Mouse (Mus musculus): ENCODE data around the gene Taf3. TPM values are rescaled to one million over a fixed set of nuclear protein-coding genes. Genes with fewer than 3 reads are reported as not detected.

Taf3 gene
- 10 to 100 TPM; 11.8 to 12.1 TPM for total RNA-seq (2021)
- long read RNA-seq, experiment 1, partial matches to known transcripts, result 1 of 3 reads
- long read RNA-seq, experiment 1, other reads (novel, unspliced or antisense), result 2 of 3 reads
- long read RNA-seq, experiment 2, full-length matches to known transcripts, result 1 of 1 reads
- long read RNA-seq, experiment 2, partial matches to known transcripts, result 0 of 1 reads
- long read RNA-seq, experiment 2, other reads (novel, unspliced or antisense), result 0 of 1 reads

DNA sequence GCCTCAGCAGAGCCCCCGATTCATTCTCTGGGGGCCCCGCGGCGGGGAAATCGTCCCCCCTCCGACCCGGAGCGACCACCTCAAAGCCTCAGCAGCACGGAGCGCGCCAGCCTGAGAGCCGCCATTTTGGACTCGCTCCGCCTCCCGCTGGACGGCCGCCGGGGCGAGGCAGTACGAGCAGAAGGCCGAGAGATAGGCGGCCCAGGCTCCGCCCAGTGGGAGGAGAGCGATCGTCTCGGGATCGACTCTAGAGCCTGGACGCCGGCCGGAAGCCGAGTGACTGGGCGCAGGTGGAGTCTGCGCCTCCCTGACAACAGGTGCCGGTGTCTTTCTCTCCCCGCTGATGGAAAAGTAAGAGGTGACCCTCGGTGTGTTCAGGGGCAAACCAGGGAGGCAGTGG is at the start of gene Taf3:
TSS of gene Taf3 (minus strand) at position 136 of the 400 bp plus-strand sequence.
- peak; percentile 96 to 97 for DNase-seq

DNA sequence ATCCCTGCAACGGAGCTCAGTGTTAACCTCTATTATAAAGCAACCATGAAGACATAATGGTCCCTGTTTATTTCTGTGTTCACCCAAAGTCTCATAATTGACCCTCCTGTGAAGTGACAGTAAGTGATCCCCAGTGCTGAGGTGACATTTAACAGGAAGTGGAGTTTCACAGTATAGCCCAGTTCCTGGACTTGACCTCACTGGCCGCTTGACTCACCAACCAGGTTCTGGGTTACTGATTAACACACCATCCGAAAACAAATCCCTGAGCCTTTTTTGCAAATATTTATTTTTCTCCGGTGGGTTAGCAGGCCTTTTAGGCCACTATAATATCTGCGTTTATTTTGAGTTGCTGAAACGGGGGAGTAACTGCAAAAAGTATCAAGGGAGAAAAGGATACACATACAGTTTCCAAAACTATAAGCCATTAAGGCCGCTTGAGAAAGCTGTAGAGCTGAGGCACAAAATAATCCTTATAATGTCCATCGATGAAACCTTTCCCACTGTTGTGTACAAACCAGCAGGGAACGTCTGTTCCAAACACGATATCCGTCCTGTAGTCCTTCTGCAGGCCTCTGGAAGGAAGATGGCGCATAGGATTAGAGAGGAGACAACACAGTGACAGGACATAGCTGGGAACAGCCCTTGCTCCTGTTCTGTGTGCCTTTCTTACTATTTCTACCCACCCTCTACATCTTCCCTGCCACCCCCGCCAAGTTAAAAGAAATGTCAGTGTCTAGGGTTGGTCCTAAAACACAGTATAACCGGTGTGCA is 46.1 kb upstream of the Taf3 start:
- no peak for DNase-seq

DNA sequence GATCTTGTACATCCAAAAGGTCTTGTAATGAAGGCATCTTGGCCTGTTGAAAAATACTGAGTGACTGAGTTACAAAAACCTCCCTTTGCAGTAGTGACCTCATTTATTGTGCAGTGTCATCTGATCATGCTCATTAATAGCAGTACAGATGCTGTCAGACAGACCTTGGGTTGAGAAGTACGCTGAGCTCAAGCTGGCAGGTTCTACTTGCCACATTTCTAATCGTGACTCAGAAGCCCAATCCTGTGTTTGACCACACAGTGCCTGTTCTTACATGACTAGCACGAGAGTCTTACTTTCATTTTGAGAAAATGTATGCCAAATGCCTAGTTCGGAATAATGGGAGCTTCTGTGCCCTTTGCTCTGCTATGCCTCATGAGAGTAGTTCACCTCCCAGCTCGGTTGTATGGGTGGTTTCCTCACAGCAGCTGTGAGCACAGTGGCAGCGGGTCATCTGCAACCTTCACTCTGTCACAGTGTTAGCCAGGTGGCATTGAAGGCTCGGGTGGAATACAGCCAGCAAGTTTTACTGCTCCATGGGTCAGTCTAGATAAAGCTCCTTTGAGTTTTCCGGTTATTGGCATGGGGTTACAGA is 39.0 kb upstream of the Taf3 start:
- peak; percentile 20 to 42 for DNase-seq

DNA sequence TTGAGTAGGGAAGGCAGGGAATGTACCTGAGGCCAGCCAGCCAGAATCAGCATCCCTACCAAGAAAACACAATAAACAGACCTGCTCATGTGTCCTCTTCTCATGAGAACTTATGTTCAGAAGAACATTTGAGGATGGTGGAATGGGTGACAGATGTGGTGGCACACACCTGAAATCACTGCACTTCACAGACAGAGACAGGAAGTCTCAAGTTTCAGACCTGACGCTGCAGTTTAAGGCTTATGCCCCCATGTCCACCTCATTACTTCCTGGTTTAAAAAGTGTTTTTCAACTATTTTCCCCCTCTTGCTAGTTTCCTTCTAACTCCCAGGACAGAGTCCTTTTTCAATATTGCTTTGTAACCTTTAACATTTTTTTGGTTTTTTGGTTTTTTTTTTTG is 34.3 kb upstream of the Taf3 start:
- no peak for DNase-seq

DNA sequence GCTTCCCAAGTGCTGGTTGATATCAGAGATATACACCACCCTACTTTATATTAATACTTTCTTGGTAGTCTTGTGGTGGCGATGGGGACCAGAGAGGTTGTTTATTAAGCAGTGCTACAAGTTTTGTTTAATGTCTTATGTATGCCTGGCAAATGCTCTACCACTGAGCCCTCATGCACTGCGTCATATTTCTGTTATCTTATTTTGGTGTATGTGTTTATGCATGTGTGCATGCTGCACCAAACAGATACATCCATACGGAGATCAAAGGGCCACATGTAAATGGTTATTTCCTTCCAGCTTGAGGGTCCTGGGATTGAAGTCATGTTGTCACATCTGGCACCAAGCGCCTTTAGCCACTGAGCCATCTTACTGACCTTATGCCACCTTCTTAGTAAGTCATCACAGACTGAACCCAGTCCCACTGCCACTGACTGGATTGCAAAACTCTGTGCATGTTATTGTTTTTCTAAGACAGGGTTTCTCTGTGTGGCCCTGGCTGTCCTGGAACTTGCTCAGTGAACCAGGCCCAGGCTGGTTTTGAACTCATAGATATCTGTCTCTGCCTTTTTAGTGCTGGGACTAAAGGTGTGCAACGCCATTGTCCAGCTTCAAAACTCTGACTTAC is 33.2 kb upstream of the Taf3 start:
- no peak for DNase-seq

DNA sequence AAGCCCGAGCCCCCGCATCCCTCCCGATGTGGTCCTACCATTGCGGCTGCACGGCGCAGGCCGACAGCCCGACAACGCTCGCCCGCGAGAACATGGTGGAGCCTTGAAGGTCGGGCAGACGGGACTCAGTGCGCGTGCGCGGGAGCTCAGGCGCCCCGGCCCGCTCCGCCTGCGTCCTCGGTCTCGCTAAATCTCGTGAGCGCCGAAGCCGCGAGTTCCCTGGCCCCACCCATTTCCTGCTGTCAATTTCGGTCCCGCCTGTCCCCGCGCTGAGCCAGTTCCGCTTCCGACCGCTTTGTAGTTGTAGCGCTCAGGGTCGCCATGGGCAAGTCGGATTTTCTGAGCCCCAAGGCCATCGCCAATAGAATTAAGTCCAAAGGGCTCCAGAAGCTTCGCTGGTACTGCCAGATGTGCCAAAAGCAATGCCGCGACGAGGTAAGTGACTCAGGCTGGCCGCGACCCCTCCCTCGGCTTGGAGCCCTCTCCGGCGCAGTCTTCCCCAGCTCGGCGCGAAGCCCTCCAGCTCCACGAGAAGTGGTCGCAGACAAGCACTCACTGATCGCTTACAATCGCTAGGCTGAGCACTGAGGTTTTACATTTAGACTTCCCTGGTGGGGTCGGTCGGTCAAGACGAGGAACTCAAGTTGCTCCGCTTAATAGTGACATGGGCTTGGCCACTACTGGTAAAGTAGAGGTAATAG is 32.1 kb upstream of the Taf3 start, which contains the start of the genes Atp5c1 and Kin:
TSS of gene Atp5c1 (minus strand) at position 201 of the 701 bp plus-strand sequence.
TSS of gene Kin (plus strand) at position 284 of the 701 bp plus-strand sequence.
- DNase-seq, result peak; percentile 97 to 98

DNA sequence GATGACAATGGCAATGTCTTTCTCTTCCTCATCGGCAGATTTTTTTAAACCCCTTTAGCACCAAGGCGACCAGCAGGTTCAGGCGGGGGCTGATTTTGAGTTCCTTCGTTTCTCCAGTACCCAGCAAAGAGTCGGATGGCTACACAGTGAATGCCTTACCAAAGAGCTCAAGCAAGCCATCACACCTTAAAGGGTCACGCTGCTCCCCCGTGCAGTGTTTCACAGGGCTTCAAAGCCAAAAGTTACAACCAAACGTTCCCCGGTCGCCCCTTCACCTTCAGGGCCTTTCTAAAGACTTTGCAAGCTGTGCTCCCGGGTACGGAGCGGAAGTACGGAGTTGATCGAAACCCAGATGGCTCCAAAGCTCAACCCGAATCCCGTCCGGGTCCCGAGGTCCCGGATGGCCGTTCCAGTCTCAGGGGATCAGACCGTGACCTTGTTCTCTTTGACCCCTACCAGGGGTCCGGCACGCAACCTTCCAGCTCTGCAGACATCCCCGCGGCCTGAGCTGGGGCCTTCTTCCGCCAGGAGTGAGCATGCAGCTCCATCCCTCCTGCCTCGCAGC is 31.4 kb upstream of the Taf3 start:
- DNase-seq, result no peak

DNA sequence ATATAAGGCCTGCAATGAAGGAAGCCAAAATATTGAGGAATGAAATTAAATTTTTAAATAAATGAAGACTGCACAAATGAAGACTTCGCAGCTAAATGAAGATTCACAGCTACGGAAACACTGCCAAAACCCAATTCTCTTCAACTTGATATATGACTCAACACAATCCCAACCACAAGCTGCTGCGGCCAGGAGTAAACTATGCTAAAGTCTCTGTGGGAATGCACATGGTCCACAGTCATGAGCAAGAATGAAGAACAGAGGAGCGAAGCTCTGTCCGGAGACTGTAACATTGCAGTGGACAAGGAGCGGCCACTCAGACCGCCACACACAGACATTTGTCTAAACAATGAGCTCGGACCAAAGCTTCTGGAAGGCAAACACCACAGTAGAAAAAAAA is 28.3 kb upstream of the Taf3 start:
- DNase-seq, result no peak

DNA sequence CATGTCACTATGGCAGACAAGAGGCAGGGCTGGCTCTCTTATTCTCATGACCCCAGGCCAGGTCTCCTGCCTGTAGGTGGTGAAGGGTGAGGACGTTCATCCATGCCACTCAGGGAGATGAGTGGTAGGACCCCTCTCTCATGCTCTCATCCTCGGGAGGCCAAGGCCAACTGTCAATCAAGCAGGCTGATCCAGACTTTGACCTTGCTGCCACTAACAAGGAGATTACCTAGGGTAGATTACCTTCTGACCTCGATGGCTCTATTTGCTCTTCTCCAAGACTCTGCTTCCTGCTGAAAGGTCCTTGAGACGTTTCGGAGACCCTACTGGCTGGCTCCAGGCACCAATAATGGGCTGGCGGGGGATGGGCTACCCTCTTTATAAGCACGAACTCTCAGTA is 26.1 kb upstream of the Taf3 start:
- DNase-seq, result no peak

DNA sequence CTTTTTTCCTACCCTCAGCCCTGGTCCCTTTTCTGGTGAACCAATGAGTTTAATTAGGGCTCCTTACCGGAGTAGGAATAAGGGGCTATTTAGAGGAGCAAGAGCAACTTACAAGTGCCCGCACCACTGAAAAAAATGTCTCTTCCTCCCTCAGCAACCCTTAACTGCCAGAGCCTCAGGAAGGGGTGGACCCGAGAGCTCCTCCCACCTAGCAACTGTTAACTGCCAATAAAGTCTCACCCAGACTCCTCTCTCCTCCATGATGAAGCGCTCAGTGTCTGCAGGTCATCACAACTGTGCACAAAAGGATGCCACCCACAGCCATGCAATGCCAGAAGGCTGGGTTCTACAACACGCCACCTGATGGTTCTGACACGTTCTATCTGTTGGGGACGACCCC is 23.4 kb upstream of the Taf3 start:
- DNase-seq, result no peak

DNA sequence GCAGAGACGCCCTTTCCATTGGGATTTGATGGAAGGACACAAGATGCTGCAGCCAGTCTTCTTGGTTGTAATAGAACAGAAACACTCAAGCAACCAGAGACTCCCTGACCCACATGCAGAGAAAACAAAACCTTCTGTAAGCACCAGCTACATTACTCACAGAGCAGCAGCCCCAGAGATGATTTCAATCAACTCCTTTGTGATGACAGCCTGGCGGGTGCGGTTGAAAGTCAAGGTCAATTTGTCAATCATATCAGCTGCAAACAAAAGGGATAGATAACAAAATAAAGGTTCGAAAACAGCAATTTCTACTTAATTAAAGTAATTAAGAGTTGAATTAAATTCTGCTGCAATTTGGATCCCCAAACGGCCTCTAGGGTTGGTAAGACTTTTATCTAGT is 10.4 kb upstream of the Taf3 start:
- DNase-seq, result peak; percentile 48 to 61

DNA sequence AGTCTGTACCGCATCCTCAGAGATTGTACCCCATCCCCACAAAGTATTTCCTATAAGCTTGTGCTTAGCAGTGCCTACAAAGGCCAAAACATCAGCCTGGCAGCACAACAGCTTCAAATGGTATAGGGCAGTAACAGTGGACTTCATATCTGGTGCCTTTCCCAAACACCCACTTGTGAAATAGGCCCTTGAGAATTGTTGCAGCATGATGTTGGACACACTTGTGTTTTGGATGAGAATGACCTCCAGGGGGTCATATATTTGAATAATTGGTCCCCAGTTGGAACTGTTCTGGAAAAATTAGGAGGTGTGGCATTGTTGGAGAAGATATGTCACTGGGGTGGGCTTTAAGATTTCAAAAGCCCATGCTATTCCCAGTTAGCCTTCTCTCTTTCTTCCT is 3.6 kb upstream of the Taf3 start:
- peak in 1 of 2 experiments; percentile 23 for DNase-seq

DNA sequence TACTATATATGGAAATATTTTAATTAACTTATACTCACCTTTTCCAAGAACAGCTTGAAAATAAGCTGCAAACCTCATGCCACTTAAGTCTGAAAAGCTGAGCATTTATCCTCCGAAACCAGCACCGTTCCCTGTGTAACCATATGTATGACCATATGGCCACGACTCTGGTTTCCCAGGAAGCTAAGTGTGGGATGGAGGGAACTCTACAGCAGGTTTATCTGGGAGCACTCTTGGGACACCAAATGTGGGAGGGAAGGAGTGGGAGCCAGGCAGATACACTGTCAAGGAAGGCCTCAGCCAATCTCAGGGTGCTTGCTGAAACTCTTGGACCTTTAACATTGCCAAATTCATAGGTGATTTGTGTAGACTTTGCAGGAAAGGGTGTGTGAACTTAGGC is 2.5 kb upstream of the Taf3 start:
- no peak for DNase-seq

DNA sequence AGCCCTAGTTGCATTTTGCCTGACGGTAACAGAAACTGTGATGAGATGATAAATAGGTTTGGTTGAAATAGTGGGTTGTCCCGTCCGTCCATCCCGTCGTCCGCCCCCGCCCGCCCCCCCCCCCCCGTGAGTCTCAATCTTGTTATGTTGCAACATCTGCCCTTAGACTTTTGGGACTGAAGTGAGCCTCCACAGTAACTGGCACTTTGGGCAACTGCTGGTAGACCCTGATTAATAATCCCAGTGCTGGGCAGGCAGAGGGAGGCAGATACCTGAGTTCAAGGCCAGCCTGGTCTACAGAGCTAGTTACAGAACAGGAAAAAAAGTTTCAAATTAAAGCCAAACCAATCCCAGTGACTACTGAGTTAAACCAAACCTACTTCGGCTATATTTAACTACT is 1.1 kb upstream of the Taf3 start:
- DNase-seq, result no peak

DNA sequence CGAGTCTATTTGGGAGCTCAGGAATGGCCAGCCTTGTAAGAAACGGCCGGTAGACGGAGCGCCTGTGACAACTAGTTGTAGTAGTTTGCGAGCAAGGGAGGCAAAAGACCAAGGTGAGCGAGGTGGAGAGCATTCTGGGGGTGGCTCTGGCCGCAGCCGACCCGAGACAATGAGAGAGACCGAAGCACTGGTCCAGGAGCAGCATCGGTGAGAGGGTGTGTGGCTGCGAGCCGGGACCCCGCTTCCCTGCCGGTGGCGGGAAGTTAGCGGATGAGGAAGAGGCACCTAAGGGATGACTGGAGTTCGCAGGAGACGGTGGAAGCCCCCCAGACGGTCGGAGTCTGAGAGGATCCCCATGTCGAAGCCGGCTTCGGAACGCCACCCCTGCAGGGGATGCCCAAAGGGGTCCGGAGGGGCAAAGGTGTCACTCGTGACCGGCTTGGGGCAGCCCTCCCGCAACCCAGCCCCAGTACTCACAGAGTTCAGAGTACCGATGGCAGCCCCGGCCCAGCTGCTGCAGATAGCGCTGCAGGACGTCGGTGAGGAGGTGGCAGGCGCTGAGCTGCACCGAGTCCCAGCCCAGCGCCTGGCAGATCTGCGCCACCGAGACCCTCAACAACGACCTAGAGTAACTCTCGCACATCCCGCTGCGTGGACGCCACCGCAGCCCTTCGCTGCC is 499 bp downstream of the Taf3 start:
- DNase-seq, result peak; percentile 31 to 35

DNA sequence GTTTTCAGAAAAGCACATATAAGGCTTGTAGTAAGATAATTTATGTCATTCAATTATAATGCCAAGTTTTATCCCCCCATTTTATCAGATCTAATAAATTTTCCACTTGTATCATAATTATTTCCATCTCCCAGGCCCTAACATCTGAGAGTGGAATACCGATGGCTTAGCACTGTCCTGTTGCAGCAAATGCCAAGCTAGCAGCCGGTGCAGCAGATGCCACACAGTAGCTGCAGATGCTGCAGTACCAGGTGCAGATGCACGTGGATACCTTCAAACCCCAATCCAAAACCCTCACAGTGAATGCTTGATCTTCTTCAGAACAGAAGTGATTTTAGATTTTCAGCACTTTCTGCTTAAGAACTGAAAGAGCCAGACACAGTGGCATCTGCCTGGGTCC is 13.4 kb downstream of the Taf3 start:
- DNase-seq, result no peak

DNA sequence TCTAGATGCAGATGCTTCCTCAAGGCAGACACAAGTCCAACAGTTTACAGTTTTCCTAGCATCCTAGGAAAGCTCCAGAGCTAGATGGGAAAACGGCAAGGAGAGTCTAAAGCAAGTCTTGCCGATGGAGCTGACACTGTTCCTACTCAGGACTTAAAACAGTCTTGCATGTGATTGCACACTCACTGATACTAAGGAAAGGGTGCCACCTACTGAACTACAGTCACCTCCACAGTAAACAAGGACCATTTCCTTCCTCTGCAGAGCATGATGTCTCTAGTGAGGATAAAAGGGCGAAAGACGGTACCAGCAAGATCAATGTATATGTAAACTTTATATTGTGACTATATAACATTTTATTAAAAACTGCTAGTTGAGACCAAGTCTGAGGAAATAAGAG is 14.7 kb downstream of the Taf3 start:
- no peak for DNase-seq

DNA sequence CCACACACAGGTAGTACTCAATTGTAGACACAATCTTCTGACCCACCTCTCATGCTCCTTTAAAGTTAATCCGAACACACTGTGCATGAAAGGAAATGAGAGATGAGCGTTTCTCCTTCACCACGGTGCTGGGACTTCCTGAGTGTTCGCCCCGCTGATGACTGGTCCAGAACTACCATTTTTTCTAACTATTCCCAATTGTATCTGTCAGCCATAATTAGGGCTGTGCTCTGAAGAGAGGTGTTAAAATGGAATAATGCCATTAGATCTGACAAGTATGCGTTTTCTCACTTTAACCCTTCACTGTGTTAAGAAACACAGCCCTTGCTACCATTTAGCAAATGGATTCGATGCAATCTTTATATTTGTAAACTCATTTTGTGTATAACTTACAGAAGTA is 18.6 kb downstream of the Taf3 start:
- no peak for DNase-seq

DNA sequence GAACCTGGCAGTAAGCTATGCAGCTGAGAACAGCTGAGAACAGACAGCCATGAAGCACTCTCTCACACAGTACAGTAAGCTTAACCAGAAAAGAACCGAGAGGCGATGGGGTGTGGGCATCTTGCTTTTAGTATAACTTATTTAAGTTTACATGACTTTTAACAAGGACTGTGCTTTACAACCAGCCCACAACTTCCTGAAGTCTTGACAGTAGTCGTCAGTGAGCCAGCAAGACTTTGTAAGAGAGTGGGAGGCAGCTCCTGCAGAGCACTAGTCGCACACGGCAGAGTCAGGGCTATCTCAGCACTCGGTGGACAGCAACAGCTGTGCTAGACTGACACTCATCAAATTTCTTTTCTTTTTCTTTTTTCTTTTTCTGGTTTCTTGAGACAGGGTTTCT is 24.1 kb downstream of the Taf3 start:
- DNase-seq, result no peak

DNA sequence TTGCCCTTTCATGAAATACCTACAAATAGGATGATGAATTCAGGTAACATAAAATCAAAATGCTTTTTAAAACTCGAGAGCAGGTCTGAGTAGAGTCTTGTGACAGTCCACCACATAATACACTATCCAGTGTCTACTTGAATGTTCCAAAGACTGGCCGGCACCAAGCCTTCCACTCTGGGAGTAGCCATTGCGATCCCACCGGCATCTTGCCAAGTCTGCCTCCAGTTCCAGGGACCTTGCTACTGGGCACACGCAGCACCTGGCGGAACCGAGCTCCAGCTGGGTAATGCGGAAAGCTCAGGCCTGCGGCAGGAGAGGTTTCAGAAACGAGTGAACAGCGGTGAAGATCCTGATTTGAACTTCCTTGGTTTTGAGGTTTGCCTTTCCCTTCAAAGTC is 27.1 kb downstream of the Taf3 start:
- peak in 1 of 2 experiments; percentile 23 for DNase-seq

DNA sequence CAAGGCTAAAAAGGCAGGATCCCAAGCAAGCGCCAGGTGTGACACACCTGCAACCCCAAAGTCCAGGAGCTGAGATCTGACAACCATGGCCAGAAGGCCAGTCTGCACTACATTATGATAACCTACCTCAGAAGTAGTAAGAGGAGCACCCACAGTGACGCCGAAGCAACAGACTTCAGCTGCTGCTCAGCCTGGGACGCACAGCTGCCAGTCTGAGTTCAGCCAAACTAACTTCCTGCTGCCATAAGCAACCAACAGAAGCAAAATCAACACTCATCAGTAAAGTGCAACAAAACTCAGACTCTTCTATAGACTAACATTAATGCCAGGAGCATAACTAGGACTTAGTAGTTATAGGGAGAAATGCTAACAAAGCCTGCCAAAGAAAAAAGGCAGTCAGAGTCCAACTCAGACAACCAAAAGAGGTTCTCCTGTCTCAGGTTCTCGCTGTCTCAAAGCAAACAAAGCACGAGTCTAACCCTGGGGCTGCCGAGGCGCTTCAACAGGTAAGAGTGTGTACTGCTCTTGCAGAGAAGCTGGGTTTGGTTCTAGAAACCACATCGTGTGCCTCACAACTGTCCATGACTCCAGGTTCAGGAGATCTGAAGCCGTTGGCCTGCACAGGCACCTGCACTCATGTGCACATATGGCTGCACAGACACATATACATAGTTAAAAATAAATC is 33.3 kb downstream of the Taf3 start:
- DNase-seq, result no peak
